Mouse (Mus musculus) myocyte (in vitro differentiated cells): ENCODE measurements around the gene Dgki.

Source experiments
- E2F4 ChIP-seq: IDR thresholded peaks from one replicate; pipeline ENCODE4 v1.6.1; 2011; ENCODE audit warnings: mild to moderate bottlenecking, control low read depth, moderate library complexity; ENCODE audit not compliant: insufficient read depth
- MAX ChIP-seq: IDR thresholded peaks from one replicate; pipeline ENCODE4 v1.6.1; 2011; ENCODE audit warnings: low read depth, mild to moderate bottlenecking, control low read depth
- POLR2A ChIP-seq: IDR thresholded peaks from one replicate; pipeline ENCODE4 v1.6.1; 2011; ENCODE audit warnings: low read depth, mild to moderate bottlenecking, control low read depth, moderate library complexity; ENCODE audit not compliant: insufficient read length

- TF ChIP-seq POLR2A (no peak), E2F4 (no peak), MAX (no peak)
These were observed 27.5 kb upstream of the Dgki start for GRCm38 (mm10) chr6:37327519-37327918.
